Mouse (Mus musculus) left cerebral cortex, postnatal 25 days (tissue): ENCODE results near the gene Ano1. TPM values are rescaled to one million over a fixed set of nuclear protein-coding genes. Genes with fewer than 3 reads are reported as not detected.

Experiments used
- DNase-seq, 2 experiments: peaks; one replicate each; pipeline ENCODE4 v3.0.0; 2022; ENCODE audit warnings: low spot score in 2 of 2, mixed read lengths in 1 of 2
- intact Hi-C: fragments of 180-260 bp; cut with DNase I; formaldehyde crosslinking; loops from one replicate; pipeline ENCODE4 v1.15.1; 2025
- total RNA-seq, 2 experiments: library from RNA; stranded (reverse); gene quantifications; 2 replicates each; pipeline ENCODE4 v1.2.3; 2021

The Ano1 gene
- total RNA-seq, 2 experiments from 2014 or later: 2.8 to 2.9 TPM

GRCm38 (mm10) chr7:144769434-144770080 is 17.8 kb upstream of the Ano1 start:
- intact Hi-C loops: no loop called here
- no peak for DNase-seq

GRCm38 (mm10) chr7:144768845-144769244 is 17.1 kb upstream of the Ano1 start:
- intact Hi-C loops: no loop called here

GRCm38 (mm10) chr7:144764537-144765282 is 12.9 kb upstream of the Ano1 start:
- no peak for DNase-seq
- intact Hi-C loops: no loop called here

More at GRCm38 (mm10) chr7:144768845-144769244, 17.1 kb upstream of the Ano1 start:
- no peak for DNase-seq

DNA sequence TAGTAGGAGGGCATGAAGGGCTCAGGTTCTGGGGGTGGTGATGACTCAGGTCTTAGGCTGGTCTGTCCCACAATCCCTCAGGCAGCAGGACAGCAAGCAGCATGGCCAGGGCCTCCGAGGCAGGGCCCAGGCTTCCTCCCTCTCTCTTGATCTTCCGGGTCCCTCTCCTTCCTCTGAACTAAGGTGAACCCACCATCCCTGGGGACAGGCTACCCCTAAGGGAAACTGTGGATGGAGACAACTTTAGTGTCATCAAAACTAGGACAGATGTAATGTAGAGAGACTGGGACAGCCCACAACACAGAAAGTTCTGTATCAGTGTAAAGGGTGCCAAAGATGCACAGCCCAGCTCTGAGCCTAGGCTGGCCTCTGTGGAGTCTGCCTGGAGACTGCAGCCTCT is 12.2 kb upstream of the Ano1 start:
- intact Hi-C loops: no loop called here
- DNase-seq: no peak

GRCm38 (mm10) chr7:144762496-144763235 is 10.9 kb upstream of the Ano1 start:
- intact Hi-C loops: no loop called here
- no peak for DNase-seq

- intact Hi-C loops: no loop called here
- DNase-seq: no peak
These were observed 8.5 kb upstream of the Ano1 start for GRCm38 (mm10) chr7:144760228-144760627.

DNA sequence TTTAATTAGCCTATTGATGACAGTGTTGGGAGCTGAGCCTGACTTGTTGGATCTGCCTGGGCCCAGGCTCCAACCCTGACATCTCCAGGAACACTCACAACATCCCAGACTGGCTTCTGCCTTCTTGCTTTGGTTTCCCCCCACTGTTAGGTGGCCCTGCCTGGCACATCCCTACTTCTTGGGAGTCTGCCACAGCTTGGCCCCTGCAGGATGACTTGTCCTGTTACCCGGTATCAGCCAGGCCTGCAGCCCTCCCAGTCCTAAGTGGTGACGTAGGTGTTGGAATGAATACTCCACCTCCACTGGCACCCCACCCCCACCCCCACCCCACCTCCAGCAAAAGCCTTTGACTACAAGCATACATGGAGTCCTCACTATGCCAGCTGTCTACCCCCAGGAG is 7.7 kb upstream of the Ano1 start:
- DNase-seq: no peak
- intact Hi-C loops: no loop called here

GRCm38 (mm10) chr7:144755511-144756378 is 4.0 kb upstream of the Ano1 start:
- intact Hi-C loops: no loop called here
- no peak for DNase-seq

DNA sequence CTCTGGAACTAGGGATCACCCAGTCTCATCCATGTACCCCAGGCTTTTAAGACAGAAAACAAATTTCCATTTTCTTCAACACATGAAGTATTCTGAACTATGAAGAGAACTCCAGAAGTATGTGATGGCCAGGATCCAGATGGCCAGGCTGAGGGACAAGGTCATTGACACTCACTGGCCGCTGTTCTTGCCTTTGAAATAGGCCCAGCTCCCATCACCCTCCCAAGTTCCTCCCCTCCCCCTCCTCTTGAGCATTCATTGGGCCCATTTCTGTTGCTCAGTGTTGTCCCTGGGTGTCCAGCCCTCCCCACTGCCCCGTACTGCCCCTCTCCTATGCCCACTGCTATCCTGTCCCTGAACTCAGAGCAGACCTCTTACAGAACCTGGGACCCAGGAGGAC is 2.9 kb upstream of the Ano1 start:
- no peak for DNase-seq
- intact Hi-C loops: no loop called here

DNA sequence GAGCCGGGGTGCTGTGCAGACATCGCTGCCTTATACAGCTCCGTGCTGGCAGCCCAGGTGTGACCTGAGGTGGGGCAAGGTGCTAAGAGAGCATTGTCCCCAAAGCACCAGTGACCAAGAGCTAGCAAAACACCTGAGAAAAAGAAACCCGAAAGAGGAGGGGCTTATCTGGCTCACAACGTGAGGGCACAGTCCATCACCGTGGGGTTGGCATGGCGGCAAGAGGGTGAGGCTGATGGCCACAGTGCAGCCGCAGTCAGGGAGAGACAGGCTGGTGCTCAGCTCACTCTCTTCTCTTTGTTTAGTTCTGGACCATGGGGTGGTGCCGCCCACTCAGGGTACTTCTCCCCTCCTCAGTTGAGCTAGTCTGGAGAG is 1.9 kb upstream of the Ano1 start:
- intact Hi-C loops: no loop called here
- no peak for DNase-seq

- DNase-seq: no peak
- intact Hi-C loops: no loop called here
These were observed 1.3 kb upstream of the Ano1 start for GRCm38 (mm10) chr7:144752919-144753656.

- intact Hi-C loops: no loop called here
- no peak for DNase-seq
These were observed 4.0 kb downstream of the Ano1 start for GRCm38 (mm10) chr7:144747756-144748155.

DNA sequence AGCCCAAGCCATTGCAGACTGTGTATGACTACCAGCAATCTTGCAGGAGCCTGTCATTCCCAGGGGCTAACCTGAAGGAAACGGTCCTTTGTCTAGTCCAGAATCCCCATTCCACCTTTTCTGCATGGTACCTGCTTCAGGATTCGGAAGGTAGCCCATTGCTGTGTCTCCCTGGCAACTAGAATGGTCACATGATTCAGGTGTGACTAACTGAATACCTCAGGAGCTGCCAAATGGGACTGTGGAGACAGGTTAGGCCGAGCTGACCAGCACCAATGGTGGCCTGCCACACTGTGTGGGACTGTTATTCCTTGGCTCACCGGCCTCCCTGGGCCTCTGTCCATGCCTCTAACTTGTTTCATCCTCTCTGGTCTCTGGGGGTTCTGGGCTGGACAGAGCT is 5.3 kb downstream of the Ano1 start:
- DNase-seq: no peak
- intact Hi-C loops: no loop called here

GRCm38 (mm10) chr7:144743874-144744273 is 7.9 kb downstream of the Ano1 start:
- intact Hi-C loops: no loop called here
- DNase-seq: no peak

DNA sequence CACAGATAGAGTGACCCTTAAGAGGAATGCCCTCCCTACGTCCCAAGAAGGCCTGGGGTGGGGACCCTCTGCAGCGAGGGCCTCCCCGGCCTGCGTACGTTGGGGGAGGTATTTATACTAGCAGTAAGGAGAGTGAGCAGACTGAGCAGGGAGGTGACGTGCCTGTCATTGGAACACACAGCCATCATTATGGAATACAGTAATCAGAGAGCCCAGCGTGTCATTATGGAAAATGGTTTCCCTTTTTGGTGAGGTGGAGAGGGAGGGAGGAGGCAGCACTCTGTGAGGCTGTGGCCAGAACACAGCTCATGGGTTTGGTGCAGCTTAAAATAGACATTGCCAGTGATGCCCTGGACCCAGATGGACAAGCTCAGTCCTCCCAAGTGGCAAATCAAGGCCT is 11.1 kb downstream of the Ano1 start:
- intact Hi-C loops: no loop called here
- no peak for DNase-seq

GRCm38 (mm10) chr7:144739810-144740209 is 12.0 kb downstream of the Ano1 start:
- DNase-seq: no peak
- intact Hi-C loops: no loop called here

GRCm38 (mm10) chr7:144738357-144738798 is 13.4 kb downstream of the Ano1 start:
- intact Hi-C loops: no loop called here
- DNase-seq: no peak

- intact Hi-C loops: no loop called here
- DNase-seq: no peak
These were observed 19.9 kb downstream of the Ano1 start for GRCm38 (mm10) chr7:144731897-144732291.
